12 mouse cellular contexts compared by ENCODE assay signal in the genomic region with DNA sequence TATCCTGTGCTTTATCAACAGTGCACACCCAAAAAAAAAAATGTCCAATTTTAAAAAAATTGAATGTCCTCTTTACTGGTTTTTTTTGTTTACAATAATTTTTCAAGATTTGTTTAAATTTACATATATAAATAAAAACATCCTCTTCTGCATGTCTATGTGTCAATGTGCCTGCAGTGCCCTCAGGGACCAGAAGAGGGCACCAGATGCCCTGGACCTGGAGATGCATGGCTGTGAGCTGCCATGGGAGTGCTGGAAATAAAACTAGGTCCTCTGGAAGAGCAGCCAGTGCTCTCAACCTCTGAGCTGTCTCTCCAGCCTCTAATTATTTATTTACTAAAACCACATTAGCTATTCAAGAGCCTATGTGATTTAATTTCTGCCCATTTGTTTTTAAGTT.
DNase-seq lines count a peak whose midpoint lies in the region; ATAC-seq and TF ChIP-seq lines count a peak whose summit lies in the region.
"Had no signal": no experiment of that assay in that cellular context is flagged by ENCODE, and none has a peak within 500 bp of the region (broad histone marks: within the 10 kb centered on the region; RNA-seq: fewer than 3 reads in every experiment).

No protein-coding gene starts in this region.

- TF ChIP-seq CTCF in cerebellum, adult 2 months (IDR thresholded peaks at IDR 0.05; ENCODE audit: borderline replicate concordance, insufficient read depth, low read depth, low read length), result peak; percentile 44; the same call in 1 of the 2 replicates
- peak; percentile 66 for TF ChIP-seq CTCF in layer of hippocampus, adult 2 months (conservative IDR thresholded peaks at IDR 0.05)

- no peak for TF ChIP-seq POLR2A in cerebellum, adult 2 months (IDR thresholded peaks at IDR 0.05; ENCODE audit: borderline replicate concordance, insufficient read depth, low read length)

- ATAC-seq in frontal cortex, adult (ENCODE audit: low TSS enrichment), result no peak

- H3K27ac ChIP-seq in cerebellum, adult 2 months (ENCODE audit: insufficient read depth, low read length), result no peak overlapping the region
- no peak overlapping the region for H3K27ac ChIP-seq in layer of hippocampus, adult 2 months
- H3K27ac ChIP-seq: forebrain, embryonic 10.5 days had no signal

- H3K27me3 ChIP-seq in cerebellum, adult 2 months (ENCODE audit: control insufficient read depth, insufficient read depth, low read length), result no peaks in the 10 kb centered on the region
- H3K27me3 ChIP-seq: megakaryocyte, embryonic 14.5 days had no signal

- DNase-seq in cerebellum, adult 2 months, result no peak
- DNase-seq in cerebellum, adult 8-10 months, result no peak
- DNase-seq in layer of hippocampus, adult 2 months (ENCODE audit: low spot score in 2 of 2), result no peak
- DNase-seq in layer of hippocampus, postnatal 36 days, result no peak
- DNase-seq in thymus, postnatal 25 days, result peak; percentile 7
- no peak for DNase-seq in thymus, postnatal 10 days (ENCODE audit: low spot score in 2 of 2)
- DNase-seq in T-cell, adult 2 months (ENCODE audit: low spot score), result no peak
- DNase-seq: gastrocnemius, postnatal 36 days; retina, postnatal 1 day had no signal

- H3K4me3 ChIP-seq in cerebellum, adult 2 months (replicated peaks; ENCODE audit: insufficient read depth, low read depth, low read length), result no peak overlapping the region
- H3K4me3 ChIP-seq in layer of hippocampus, adult 2 months, result no peak overlapping the region
- H3K4me3 ChIP-seq: forebrain, embryonic 10.5 days; megakaryocyte, embryonic 14.5 days had no signal

- peaks cover 17% of the 10 kb centered on the region; the same call in 1 of the 2 replicates for H3K4me1 ChIP-seq in cerebellum, adult 2 months (ENCODE audit: control insufficient read depth, insufficient read depth, low read length)
- H3K4me1 ChIP-seq: megakaryocyte, embryonic 14.5 days had no signal
